Mouse (Mus musculus) bone marrow, adult 2 months (tissue): Measurements from ENCODE around the gene Cfap126. TPM values are rescaled to one million over a fixed set of nuclear protein-coding genes. Genes with fewer than 3 reads are reported as not detected.
"Not testable (repeated sequence)": the region's sequence is repeated elsewhere in the genome, so short reads cannot be mapped to it uniquely, and the experiment has no call there.

Source experiments
- H3K27ac ChIP-seq: fragments of 200-500 bp; 2 replicates; pipeline ENCODE4 v1.5.1; 2012; ENCODE audit warnings: low read depth, mild to moderate bottlenecking, control low read depth, inconsistent platforms, low read length; ENCODE audit not compliant: control insufficient read depth, poor library complexity, insufficient read depth
- H3K4me1 ChIP-seq: fragments of 200-500 bp; 2 replicates; pipeline ENCODE4 v1.6.1; 2011; ENCODE audit warnings: low read length; ENCODE audit not compliant: control insufficient read depth, insufficient read depth
- H3K4me3 ChIP-seq: fragments of 200-500 bp; replicated peaks from 2 replicates; pipeline ENCODE3; 2011; ENCODE audit warnings: mild to moderate bottlenecking, low read depth, low read length, control low read depth; ENCODE audit not compliant: control insufficient read depth
- CTCF ChIP-seq: fragments of 200-500 bp; IDR thresholded peaks from 2 replicates; pipeline ENCODE4 v1.5.1; 2011; ENCODE audit warnings: low read length, control low read depth; ENCODE audit not compliant: control insufficient read depth, insufficient read depth
- POLR2A ChIP-seq: fragments of 200-500 bp; IDR thresholded peaks from 2 replicates; pipeline ENCODE4 v1.6.1; 2011; ENCODE audit warnings: low read depth, mild to moderate bottlenecking, control low read depth, low read length, borderline replicate concordance; ENCODE audit not compliant: control insufficient read depth
- WGBS: fragments of 180-500 bp; shearing (Covaris S2); methylation state at CpG from one replicate; pipeline ENCODE4 v1.1.7; 2018; 5-methylcytosine and 5-hydroxymethylcytosine counted together
- polyA plus RNA-seq: library from polyadenylated mRNA; stranded (reverse); fragments of >200 nt; gene quantifications from 2 replicates; pipeline ENCODE4 v1.2.4, GENCODE M21; 2011; ENCODE audit warnings: low replicate concordance; ENCODE audit not compliant: missing spikeins, insufficient read depth, insufficient read length

The Cfap126 gene
- polyA plus RNA-seq, 1 experiment = not detected

GRCm38 (mm10) chr1:171078419-171078818 lies 35.3 kb upstream of the Cfap126 start:
- H3K4me1 ChIP-seq, H3K27ac ChIP-seq, H3K4me3 ChIP-seq: not testable (repeated sequence)
- 20% methylated on average over 12 of the region's 12 CpGs for WGBS

GRCm38 (mm10) chr1:171079345-171079744 lies 34.4 kb upstream of the Cfap126 start:
- WGBS = 0% methylated on average over 1 of the region's 35 CpGs
- not testable (repeated sequence) for H3K4me1 ChIP-seq, H3K27ac ChIP-seq, H3K4me3 ChIP-seq

GRCm38 (mm10) chr1:171079825-171080224 lies 33.9 kb upstream of the Cfap126 start:
- H3K4me3 ChIP-seq, H3K4me1 ChIP-seq, H3K27ac ChIP-seq: not testable (repeated sequence)
- WGBS = no CpG with 5 or more reads among the region's 43 CpGs

GRCm38 (mm10) chr1:171081512-171082231 lies 32.0 kb upstream of the Cfap126 start:
- not testable (repeated sequence) for H3K4me3 ChIP-seq, H3K27ac ChIP-seq, H3K4me1 ChIP-seq
- 37% methylated on average over 12 of the region's 17 CpGs for WGBS

- 1% methylated on average over 26 of the region's 26 CpGs for WGBS
- H3K4me3 ChIP-seq = no peak overlapping the region
- H3K27ac ChIP-seq = no peak overlapping the region
- no peak for TF ChIP-seq CTCF
- TF ChIP-seq POLR2A = no peak
- H3K4me1 ChIP-seq = no peaks in the 10 kb centered on the region
These were observed 28.0 kb upstream of the Cfap126 start for GRCm38 (mm10) chr1:171085718-171086117.

- WGBS = 8% methylated on average over 10 of the region's 10 CpGs
- H3K4me1 ChIP-seq, H3K4me3 ChIP-seq, H3K27ac ChIP-seq: not testable (repeated sequence)
These were observed 25.4 kb upstream of the Cfap126 start for GRCm38 (mm10) chr1:171088237-171088869.

GRCm38 (mm10) chr1:171089891-171090290 lies 23.8 kb upstream of the Cfap126 start:
- no peak overlapping the region for H3K4me3 ChIP-seq
- TF ChIP-seq CTCF (no peak), POLR2A (no peak)
- WGBS = 82% methylated on average over 1 of the region's 1 CpGs
- no peak overlapping the region for H3K27ac ChIP-seq
- no peaks in the 10 kb centered on the region for H3K4me1 ChIP-seq

GRCm38 (mm10) chr1:171090761-171091160 lies 23.0 kb upstream of the Cfap126 start:
- TF ChIP-seq CTCF (no peak), POLR2A (no peak)
- Histone ChIP-seq H3K27ac (no peak overlapping the region), H3K4me1 (no peaks in the 10 kb centered on the region), H3K4me3 (no peak overlapping the region)
- 62% methylated on average over 2 of the region's 2 CpGs for WGBS

GRCm38 (mm10) chr1:171094424-171094823 lies 19.3 kb upstream of the Cfap126 start:
- Histone ChIP-seq H3K4me1 (no peaks in the 10 kb centered on the region), H3K27ac (no peak overlapping the region), H3K4me3 (no peak overlapping the region)
- 28% methylated on average over 4 of the region's 4 CpGs for WGBS
- TF ChIP-seq CTCF (no peak), POLR2A (no peak)
